Mouse (Mus musculus) megakaryocyte, embryonic 14.5 days (primary cell): ENCODE measurements at regions not wholly inside any gene's neighbourhood (a gene's known extent, or its start where the extent isn't known, plus 50 kb on each side); places are given as distances from the start of the nearest gene placed in this dataset.

ENCODE experiments used
- FLI1 ChIP-seq: IDR thresholded peaks from 2 replicates; pipeline ENCODE4 v1.6.1; 2012; ENCODE audit warnings: low read length, inconsistent platforms, mixed read lengths
- GATA1 ChIP-seq: IDR thresholded peaks from 3 replicates; pipeline ENCODE4 v1.6.1; 2012; ENCODE audit warnings: mixed read lengths, low read length, inconsistent platforms, borderline replicate concordance

DNA sequence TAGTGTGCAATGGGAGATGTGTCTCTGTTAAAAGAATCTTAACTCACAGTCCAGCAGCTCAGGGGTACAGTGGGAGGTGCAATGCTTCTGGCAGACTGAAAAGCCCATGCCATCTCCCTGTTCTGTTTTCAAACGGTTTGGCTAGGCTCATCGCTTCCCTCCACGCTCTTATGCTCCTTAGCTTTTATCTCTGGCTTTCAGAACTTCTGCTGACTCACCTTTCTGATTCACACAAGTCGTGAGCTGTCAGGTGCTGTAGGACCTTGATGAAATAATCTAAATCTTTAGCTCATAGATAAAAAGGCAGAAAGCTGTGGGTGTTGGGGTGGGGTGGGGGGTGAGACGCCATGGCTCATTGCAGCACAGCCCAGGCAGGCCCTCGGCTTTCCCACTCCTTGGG lies 93.1 kb upstream of the Atp6ap2 start:
- TF ChIP-seq GATA1: no peak
- no peak for TF ChIP-seq FLI1
